Mouse (Mus musculus): Measurements from ENCODE around the gene Rfpl4. TPM values are rescaled to one million over a fixed set of nuclear protein-coding genes. Genes with fewer than 3 reads are reported as not detected.

Gene Rfpl4
- polyA plus RNA-seq, 1 experiment: not detected

GRCm38 (mm10) chr7:5098769-5099168 lies 18.0 kb downstream of the Rfpl4 start:
- TF ChIP-seq POLR2A (IDR thresholded peaks at IDR 0.05; ENCODE audit: extremely low read depth, insufficient read depth, low read length) (no peak), CTCF (IDR thresholded peaks at IDR 0.05; ENCODE audit: extremely low read depth, insufficient read depth, low read length) (no peak)
- H3K27ac ChIP-seq (ENCODE audit: insufficient read depth, low read length): no peak overlapping the region
- H3K4me3 ChIP-seq (ENCODE audit: insufficient read depth, low read length): no peak overlapping the region
- H3K4me1 ChIP-seq (ENCODE audit: control insufficient read depth, insufficient read depth, low read length): no peaks in the 10 kb centered on the region

- Histone ChIP-seq H3K27ac (ENCODE audit: insufficient read depth, low read length) (no peak overlapping the region), H3K4me1 (ENCODE audit: control insufficient read depth, insufficient read depth, low read length) (peaks cover 8% of the 10 kb centered on the region), H3K4me3 (ENCODE audit: insufficient read depth, low read length) (no peak overlapping the region)
- TF ChIP-seq POLR2A (IDR thresholded peaks at IDR 0.05; ENCODE audit: extremely low read depth, insufficient read depth, low read length) (no peak), CTCF (IDR thresholded peaks at IDR 0.05; ENCODE audit: extremely low read depth, insufficient read depth, low read length) (no peak)
These were observed 23.8 kb downstream of the Rfpl4 start for GRCm38 (mm10) chr7:5092831-5093510.

- Histone ChIP-seq H3K27ac (ENCODE audit: insufficient read depth, low read length) (no peak overlapping the region), H3K4me3 (ENCODE audit: insufficient read depth, low read length) (no peak overlapping the region), H3K4me1 (ENCODE audit: control insufficient read depth, insufficient read depth, low read length) (peaks cover 8% of the 10 kb centered on the region)
- TF ChIP-seq CTCF (IDR thresholded peaks at IDR 0.05; ENCODE audit: extremely low read depth, insufficient read depth, low read length) (no peak), POLR2A (IDR thresholded peaks at IDR 0.05; ENCODE audit: extremely low read depth, insufficient read depth, low read length) (no peak)
These were observed 24.4 kb downstream of the Rfpl4 start for GRCm38 (mm10) chr7:5092381-5092780.

- H3K4me3 ChIP-seq (ENCODE audit: insufficient read depth, low read length): no peak overlapping the region
- no peak overlapping the region for H3K27ac ChIP-seq (ENCODE audit: insufficient read depth, low read length)
- H3K4me1 ChIP-seq (ENCODE audit: control insufficient read depth, insufficient read depth, low read length): peaks cover 8% of the 10 kb centered on the region
- TF ChIP-seq POLR2A (IDR thresholded peaks at IDR 0.05; ENCODE audit: extremely low read depth, insufficient read depth, low read length) (no peak), CTCF (IDR thresholded peaks at IDR 0.05; ENCODE audit: extremely low read depth, insufficient read depth, low read length) (no peak)
These were observed 25.6 kb downstream of the Rfpl4 start for GRCm38 (mm10) chr7:5091008-5091728.

GRCm38 (mm10) chr7:5089853-5090252 lies 26.9 kb downstream of the Rfpl4 start:
- peaks cover 8% of the 10 kb centered on the region for H3K4me1 ChIP-seq (ENCODE audit: control insufficient read depth, insufficient read depth, low read length)
- TF ChIP-seq CTCF (IDR thresholded peaks at IDR 0.05; ENCODE audit: extremely low read depth, insufficient read depth, low read length) (no peak), POLR2A (IDR thresholded peaks at IDR 0.05; ENCODE audit: extremely low read depth, insufficient read depth, low read length) (no peak)
- H3K4me3 ChIP-seq (ENCODE audit: insufficient read depth, low read length): no peak overlapping the region
- H3K27ac ChIP-seq (ENCODE audit: insufficient read depth, low read length): no peak overlapping the region

- Histone ChIP-seq H3K27ac (ENCODE audit: insufficient read depth, low read length) (no peak overlapping the region), H3K4me1 (ENCODE audit: control insufficient read depth, insufficient read depth, low read length) (peaks cover 8% of the 10 kb centered on the region), H3K4me3 (ENCODE audit: insufficient read depth, low read length) (no peak overlapping the region)
- TF ChIP-seq POLR2A (IDR thresholded peaks at IDR 0.05; ENCODE audit: extremely low read depth, insufficient read depth, low read length): no peak
- no peak for TF ChIP-seq CTCF (IDR thresholded peaks at IDR 0.05; ENCODE audit: extremely low read depth, insufficient read depth, low read length)
These were observed 28.9 kb downstream of the Rfpl4 start for GRCm38 (mm10) chr7:5087886-5088285.

GRCm38 (mm10) chr7:5086921-5087440 lies 29.8 kb downstream of the Rfpl4 start:
- Histone ChIP-seq H3K27ac (ENCODE audit: insufficient read depth, low read length) (no peak overlapping the region), H3K4me1 (ENCODE audit: control insufficient read depth, insufficient read depth, low read length) (peaks cover 9% of the 10 kb centered on the region), H3K4me3 (ENCODE audit: insufficient read depth, low read length) (no peak overlapping the region)
- TF ChIP-seq POLR2A (IDR thresholded peaks at IDR 0.05; ENCODE audit: extremely low read depth, insufficient read depth, low read length) (no peak), CTCF (IDR thresholded peaks at IDR 0.05; ENCODE audit: extremely low read depth, insufficient read depth, low read length) (no peak)

GRCm38 (mm10) chr7:5085512-5085911 lies 31.2 kb downstream of the Rfpl4 start:
- H3K4me3 ChIP-seq (ENCODE audit: insufficient read depth, low read length): no peak overlapping the region
- no peak for TF ChIP-seq CTCF (IDR thresholded peaks at IDR 0.05; ENCODE audit: extremely low read depth, insufficient read depth, low read length)
- no peak for TF ChIP-seq POLR2A (IDR thresholded peaks at IDR 0.05; ENCODE audit: extremely low read depth, insufficient read depth, low read length)
- H3K27ac ChIP-seq (ENCODE audit: insufficient read depth, low read length): no peak overlapping the region
- H3K4me1 ChIP-seq (ENCODE audit: control insufficient read depth, insufficient read depth, low read length): peaks cover 8% of the 10 kb centered on the region

GRCm38 (mm10) chr7:5083325-5084105 lies 33.2 kb downstream of the Rfpl4 start:
- Histone ChIP-seq H3K27ac (ENCODE audit: insufficient read depth, low read length) (no peak overlapping the region), H3K4me3 (ENCODE audit: insufficient read depth, low read length) (no peak overlapping the region), H3K4me1 (ENCODE audit: control insufficient read depth, insufficient read depth, low read length) (peaks cover 3% of the 10 kb centered on the region; the same call in 1 of the 2 replicates)
- TF ChIP-seq POLR2A (IDR thresholded peaks at IDR 0.05; ENCODE audit: extremely low read depth, insufficient read depth, low read length) (no peak), CTCF (IDR thresholded peaks at IDR 0.05; ENCODE audit: extremely low read depth, insufficient read depth, low read length) (no peak)

Data from cortical plate, adult 2 months (tissue).